Mouse (Mus musculus) cortical plate, adult 2 months (tissue): Measurements from ENCODE around the gene Sorbs1.

Experiments used
- CTCF ChIP-seq: fragments of 200-500 bp; IDR thresholded peaks from 2 replicates; pipeline ENCODE4 v1.5.1; 2011; ENCODE audit warnings: mild to moderate bottlenecking, control low read depth, low read length; ENCODE audit not compliant: insufficient read depth; ENCODE audit errors: extremely low read depth
- POLR2A ChIP-seq: fragments of 200-500 bp; IDR thresholded peaks from 2 replicates; pipeline ENCODE4 v1.6.1; 2011; ENCODE audit warnings: mild to moderate bottlenecking, low read length, control low read depth; ENCODE audit not compliant: insufficient read depth; ENCODE audit errors: extremely low read depth

GRCm38 (mm10) chr19:40259485-40259884 lies 254.1 kb downstream of the Sorbs1 start:
- TF ChIP-seq CTCF, result no peak
- no peak for TF ChIP-seq POLR2A
